Mouse (Mus musculus) thymus, adult 2 months (tissue): ENCODE results near the gene Abcg1. TPM values are rescaled to one million over a fixed set of nuclear protein-coding genes. Genes with fewer than 3 reads are reported as not detected.

Experiments used
- DNase-seq: peaks from one replicate; pipeline ENCODE4 v3.0.0; 2021
- H3K27ac ChIP-seq: fragments of 200-500 bp; 2 replicates; pipeline ENCODE4 v1.5.1; 2012; ENCODE audit warnings: low read length, control low read depth; ENCODE audit not compliant: control insufficient read depth, insufficient read depth
- H3K27me3 ChIP-seq: fragments of 200-500 bp; 2 replicates; pipeline ENCODE4 v1.6.1; 2012; ENCODE audit warnings: mild to moderate bottlenecking, low read length, moderate library complexity, mixed read lengths; ENCODE audit not compliant: control insufficient read depth, insufficient read depth
- H3K36me3 ChIP-seq: fragments of 200-500 bp; 2 replicates; pipeline ENCODE4 v1.6.1; 2012; ENCODE audit warnings: mild to moderate bottlenecking, low read length, moderate library complexity; ENCODE audit not compliant: control insufficient read depth, insufficient read depth
- H3K4me1 ChIP-seq: fragments of 200-500 bp; replicated peaks from 2 replicates; pipeline ENCODE4 v1.6.1; 2012; ENCODE audit warnings: low read length; ENCODE audit not compliant: control insufficient read depth, insufficient read depth
- H3K4me3 ChIP-seq: fragments of 200-500 bp; 2 replicates; pipeline ENCODE4 v1.5.1; 2012; ENCODE audit warnings: mild to moderate bottlenecking, low read length, control low read depth, moderate library complexity; ENCODE audit not compliant: control insufficient read depth, insufficient read depth
- CTCF ChIP-seq: fragments of 200-500 bp; IDR thresholded peaks from 2 replicates; pipeline ENCODE4 v1.5.1; 2012; ENCODE audit warnings: mild to moderate bottlenecking, control low read depth, low read length, moderate library complexity, borderline replicate concordance; ENCODE audit not compliant: control insufficient read depth, poor library complexity, insufficient read depth; ENCODE audit errors: extremely low read depth
- POLR2A ChIP-seq: fragments of 200-500 bp; IDR thresholded peaks from 2 replicates; pipeline ENCODE4 v1.6.1; 2012; ENCODE audit warnings: mild to moderate bottlenecking, low read length, control low read depth, moderate library complexity; ENCODE audit not compliant: control insufficient read depth, poor library complexity, insufficient read depth; ENCODE audit errors: extremely low read depth
- WGBS: fragments of 180-500 bp; shearing (Covaris S2); methylation state at CpG from one replicate; pipeline ENCODE4 v1.1.7; 2018; 5-methylcytosine and 5-hydroxymethylcytosine counted together
- polyA plus RNA-seq: library from polyadenylated mRNA; depleted of rRNA; stranded (reverse); fragments of >200 nt; gene quantifications from 2 replicates; pipeline ENCODE4 v1.2.3, GENCODE M21; 2012

Abcg1 gene
- polyA plus RNA-seq, 1 experiment: 103 TPM

GRCm38 (mm10) chr17:31037331-31037730 lies 20.1 kb upstream of the Abcg1 start:
- DNase-seq: no peak
- Histone ChIP-seq H3K27ac (no peak overlapping the region), H3K27me3 (no peaks in the 10 kb centered on the region), H3K36me3 (no peaks in the 10 kb centered on the region), H3K4me3 (no peak overlapping the region), H3K4me1 (peaks cover 49% of the 10 kb centered on the region)
- TF ChIP-seq POLR2A: no peak
- no peak for TF ChIP-seq CTCF
- WGBS: 38% methylated on average over 8 of the region's 8 CpGs

DNA sequence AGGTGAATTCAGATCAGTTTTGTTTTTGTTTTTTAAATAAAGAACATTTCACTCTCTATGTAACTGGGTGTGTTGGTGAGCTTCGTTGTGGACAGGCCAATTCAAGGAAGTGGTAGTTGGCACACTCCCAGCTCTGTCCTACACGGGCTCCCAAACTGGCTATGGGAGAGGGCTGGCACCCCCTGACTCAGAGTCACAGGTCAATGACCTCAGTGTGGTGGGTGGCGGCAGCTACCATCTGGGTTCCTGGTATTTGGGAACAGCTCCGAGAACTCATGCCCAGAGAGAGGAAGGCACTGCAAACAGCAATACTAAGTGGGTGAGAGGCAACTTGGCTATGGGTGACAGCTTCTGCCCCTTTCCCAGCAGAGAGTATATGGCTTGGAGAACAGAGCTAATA lies 19.1 kb upstream of the Abcg1 start:
- DNase-seq: no peak
- WGBS: 38% methylated on average over 4 of the region's 4 CpGs
- Histone ChIP-seq H3K27ac (no peak overlapping the region; the same call in 1 of the 2 replicates), H3K36me3 (no peaks in the 10 kb centered on the region), H3K27me3 (no peaks in the 10 kb centered on the region), H3K4me3 (no peak overlapping the region), H3K4me1 (peaks cover 47% of the 10 kb centered on the region)
- TF ChIP-seq CTCF (no peak), POLR2A (no peak)

GRCm38 (mm10) chr17:31039626-31040025 lies 17.8 kb upstream of the Abcg1 start:
- no peaks in the 10 kb centered on the region for H3K36me3 ChIP-seq
- DNase-seq: peak; percentile 29
- no peak for TF ChIP-seq CTCF
- no peak for TF ChIP-seq POLR2A
- H3K27ac ChIP-seq: peak overlapping the region; percentile 73
- H3K4me1 ChIP-seq: peaks cover 34% of the 10 kb centered on the region
- 5% methylated on average over 7 of the region's 7 CpGs for WGBS
- H3K27me3 ChIP-seq: no peaks in the 10 kb centered on the region
- H3K4me3 ChIP-seq: no peak overlapping the region

- DNase-seq: no peak
- Histone ChIP-seq H3K27me3 (no peaks in the 10 kb centered on the region), H3K4me1 (peaks cover 29% of the 10 kb centered on the region), H3K27ac (peak overlapping the region; percentile 4; the same call in 1 of the 2 replicates), H3K36me3 (no peaks in the 10 kb centered on the region), H3K4me3 (no peak overlapping the region)
- TF ChIP-seq POLR2A: no peak
- WGBS: 55% methylated on average over 7 of the region's 7 CpGs
These were observed 17.1 kb upstream of the Abcg1 start for GRCm38 (mm10) chr17:31040421-31040820.

DNA sequence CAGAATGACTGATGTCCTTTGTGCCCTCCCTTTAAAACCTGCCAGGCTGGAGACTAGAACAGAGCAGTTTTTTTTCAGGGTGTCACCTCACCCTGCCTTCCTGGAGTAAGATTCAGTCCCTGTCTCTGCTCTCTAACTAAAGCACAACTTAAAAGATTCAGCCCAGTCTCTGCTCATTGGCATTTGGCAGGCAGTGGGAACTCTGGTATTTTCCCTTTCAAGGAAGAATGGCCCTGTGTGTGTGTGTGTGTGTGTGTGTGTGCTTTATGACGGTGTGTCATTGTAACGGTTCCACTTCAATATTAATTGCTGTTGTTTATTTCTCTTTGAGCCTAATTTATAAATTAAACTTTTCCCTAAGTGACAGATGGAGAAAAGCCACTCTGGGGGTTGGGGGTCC lies 14.7 kb upstream of the Abcg1 start:
- H3K27me3 ChIP-seq: no peaks in the 10 kb centered on the region
- 87% methylated on average over 2 of the region's 2 CpGs for WGBS
- no peak overlapping the region for H3K27ac ChIP-seq
- no peak for TF ChIP-seq POLR2A
- no peak for DNase-seq
- no peaks in the 10 kb centered on the region for H3K36me3 ChIP-seq
- H3K4me1 ChIP-seq: peaks cover 25% of the 10 kb centered on the region
- H3K4me3 ChIP-seq: no peak overlapping the region

- peaks cover 30% of the 10 kb centered on the region for H3K4me1 ChIP-seq
- DNase-seq: peak; percentile 40
- H3K36me3 ChIP-seq: no peaks in the 10 kb centered on the region
- WGBS: under 1% methylated on average over 31 of the region's 31 CpGs
- peak overlapping the region; percentile 89 for H3K4me3 ChIP-seq
- H3K27ac ChIP-seq: peak overlapping the region; percentile 91
- TF ChIP-seq CTCF (peak; percentile 7; the same call in 1 of the 2 replicates), POLR2A (no peak; the same call in 1 of the 2 replicates)
- no peaks in the 10 kb centered on the region for H3K27me3 ChIP-seq
These were observed 643 bp downstream of the Abcg1 start for GRCm38 (mm10) chr17:31057891-31058744.

GRCm38 (mm10) chr17:31058745-31059085 lies 1.2 kb downstream of the Abcg1 start:
- Histone ChIP-seq H3K27me3 (no peaks in the 10 kb centered on the region), H3K27ac (peak overlapping the region; percentile 91), H3K36me3 (no peaks in the 10 kb centered on the region), H3K4me3 (peak overlapping the region; percentile 89), H3K4me1 (peaks cover 32% of the 10 kb centered on the region)
- peak; percentile 83 for DNase-seq
- TF ChIP-seq CTCF: no peak
- 0 out of 2 replicates have a peak, but pooled peaks have one; percentile 44 for TF ChIP-seq POLR2A
- under 1% methylated on average over 13 of the region's 13 CpGs for WGBS
